Mouse (Mus musculus): ENCODE data around the gene Slc16a13. TPM values are rescaled to one million over a fixed set of nuclear protein-coding genes. Genes with fewer than 3 reads are reported as not detected.
"Not testable (repeated sequence)": the region's sequence is repeated elsewhere in the genome, so short reads cannot be mapped to it uniquely, and the experiment has no call there.

Slc16a13 gene
- polyA plus RNA-seq, 1 experiment from 2014 or later: 18.6 TPM

DNA sequence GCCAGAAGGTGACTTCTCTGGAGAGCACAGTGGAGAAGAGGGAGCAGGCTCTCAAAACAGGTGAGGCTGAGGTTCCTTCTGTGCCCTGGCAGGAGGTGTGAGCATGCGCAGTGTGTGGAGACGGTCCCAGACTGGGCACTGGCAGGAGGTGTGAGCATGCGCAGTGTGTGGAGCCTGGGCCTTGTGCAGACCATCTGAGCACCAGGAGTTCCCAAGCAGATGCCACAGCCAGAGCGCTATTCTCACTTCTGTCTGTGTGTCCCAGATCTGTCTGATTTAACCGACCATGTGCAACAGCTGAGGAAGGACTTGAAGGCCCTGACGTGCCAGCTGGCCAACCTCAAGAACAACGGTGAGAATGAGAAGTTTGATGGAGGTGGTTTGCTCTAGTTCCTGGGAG is 51.4 kb downstream of the Slc16a13 start:
- H3K4me3 ChIP-seq (ENCODE audit: low read length); H3K27me3 ChIP-seq (ENCODE audit: insufficient read depth, low read length); ATAC-seq (ENCODE audit: low FRiP score, low TSS enrichment); H3K9ac ChIP-seq (replicated peaks; ENCODE audit: low read length); H3K4me2 ChIP-seq (replicated peaks; ENCODE audit: low read depth, low read length); H3K9me3 ChIP-seq (ENCODE audit: low read length); H3K36me3 ChIP-seq (ENCODE audit: insufficient read depth, low read length); H3K27ac ChIP-seq (ENCODE audit: low read length): not testable (repeated sequence)
- WGBS: 91% methylated on average over 7 of the region's 7 CpGs
- peaks cover 10% of the 10 kb centered on the region; the same call in 1 of the 2 replicates for H3K4me1 ChIP-seq (ENCODE audit: insufficient read depth, low read length)

DNA sequence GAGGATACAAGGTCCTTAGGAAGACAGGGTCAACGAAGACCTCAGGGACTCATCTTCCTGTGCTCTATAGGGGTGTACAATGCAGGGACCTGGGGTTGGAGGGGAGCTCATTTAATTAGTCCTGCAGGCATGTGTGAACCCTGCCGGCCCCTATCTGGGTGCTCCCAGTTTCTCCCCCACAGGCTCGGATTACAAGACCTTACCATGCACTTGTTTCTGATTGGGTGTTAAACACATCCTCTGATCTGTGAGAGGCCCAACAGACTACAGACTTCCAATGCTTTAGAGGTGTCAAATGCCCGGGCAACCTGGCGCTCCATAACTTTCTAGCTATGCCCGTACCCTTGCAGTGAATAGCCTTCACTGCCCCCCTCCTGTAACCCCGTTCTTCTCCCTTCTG is 52.7 kb downstream of the Slc16a13 start:
- Histone ChIP-seq H3K9ac (replicated peaks; ENCODE audit: low read length) (no peak overlapping the region), H3K4me2 (replicated peaks; ENCODE audit: low read depth, low read length) (no peak overlapping the region; the same call in 1 of the 2 replicates), H3K36me3 (ENCODE audit: insufficient read depth, low read length) (no peaks in the 10 kb centered on the region), H3K4me1 (ENCODE audit: insufficient read depth, low read length) (peaks cover 10% of the 10 kb centered on the region; the same call in 1 of the 2 replicates), H3K9me3 (ENCODE audit: low read length) (no peaks in the 10 kb centered on the region), H3K27ac (ENCODE audit: low read length) (no peak overlapping the region), H3K4me3 (ENCODE audit: low read length) (no peak overlapping the region), H3K27me3 (ENCODE audit: insufficient read depth, low read length) (no peaks in the 10 kb centered on the region)
- 23% methylated on average over 7 of the region's 7 CpGs for WGBS
- peak; percentile 67; the same call in 1 of the 2 replicates for ATAC-seq (ENCODE audit: low FRiP score, low TSS enrichment)

MicroRNAs within 50 kb of the gene (microRNA counts, 519-probe panel; counts per million panel counts)
- microRNA mmu-miR-195: 104 counts per million, percentile 35 among the panel's probes with 10 or more counts
- microRNA mmu-miR-497: 2,224 counts per million, percentile 56 among the panel's probes with 10 or more counts

Small RNA genes within 50 kb of the gene (microRNA-seq; reads per million reads assigned to microRNA genes)
- gene Mir195a (660 reads per million, percentile 76 among the genes with 10 or more reads in this experiment), gene Mir497 (not detected), gene Mir497b (not detected)

Other genes with a start within 250 kb of the Slc16a13 start
- 35.7 and 35.8 TPM in 2 replicates for gene Ctdnep1, start 239.9 kb downstream of the Slc16a13 start, polyA plus RNA-seq (2015; fragmentation: Nextera tagmentation; extraction: Ambion mirVana)
- gene Elp5, start 238.5 kb downstream of the Slc16a13 start, polyA plus RNA-seq (2015; fragmentation: Nextera tagmentation; extraction: Ambion mirVana): 124 and 128 TPM in 2 replicates
- gene Gabarap, start 229.9 kb downstream of the Slc16a13 start, polyA plus RNA-seq (2015; fragmentation: Nextera tagmentation; extraction: Ambion mirVana): 437 and 481 TPM in 2 replicates
- 69.1 and 74.5 TPM in 2 replicates for gene Phf23, start 225.3 kb downstream of the Slc16a13 start, polyA plus RNA-seq (2015; fragmentation: Nextera tagmentation; extraction: Ambion mirVana)
- 39.1 and 40.7 TPM in 2 replicates for gene Dvl2, start 220.5 kb downstream of the Slc16a13 start, polyA plus RNA-seq (2015; fragmentation: Nextera tagmentation; extraction: Ambion mirVana)
- gene Acadvl, start 205.7 kb downstream of the Slc16a13 start, polyA plus RNA-seq (2015; fragmentation: Nextera tagmentation; extraction: Ambion mirVana): 107 and 114 TPM in 2 replicates
- 9.3 and 13.2 TPM in 2 replicates for gene Dlg4, start 204.1 kb downstream of the Slc16a13 start, polyA plus RNA-seq (2015; fragmentation: Nextera tagmentation; extraction: Ambion mirVana)
- gene Asgr1, start 167.0 kb downstream of the Slc16a13 start, polyA plus RNA-seq (2015; fragmentation: Nextera tagmentation; extraction: Ambion mirVana): 1.3 and 1.4 TPM in 2 replicates
- gene Asgr2, start 128.4 kb downstream of the Slc16a13 start, polyA plus RNA-seq (2015; fragmentation: Nextera tagmentation; extraction: Ambion mirVana): 0.17 and 0.19 TPM in 2 replicates
- 0.31 and 0.36 TPM in 2 replicates for gene Mgl2, start 90.7 kb downstream of the Slc16a13 start, polyA plus RNA-seq (2015; fragmentation: Nextera tagmentation; extraction: Ambion mirVana)
- 0.67 and 0.80 TPM in 2 replicates for gene Clec10a, start 64.9 kb downstream of the Slc16a13 start, polyA plus RNA-seq (2015; fragmentation: Nextera tagmentation; extraction: Ambion mirVana)
- gene Slc16a11, start 8.3 kb downstream of the Slc16a13 start, polyA plus RNA-seq (2015; fragmentation: Nextera tagmentation; extraction: Ambion mirVana): 5.2 and 5.5 TPM in 2 replicates
- gene Bcl6b, start 8.7 kb upstream of the Slc16a13 start, polyA plus RNA-seq (2015; fragmentation: Nextera tagmentation; extraction: Ambion mirVana): 27.4 and 31.3 TPM in 2 replicates
- 170 and 173 TPM in 2 replicates for gene 0610010K14Rik, start 16.9 kb upstream of the Slc16a13 start, polyA plus RNA-seq (2015; fragmentation: Nextera tagmentation; extraction: Ambion mirVana)
- 10.5 and 11.5 TPM in 2 replicates for gene Gm21988, start 18.8 kb upstream of the Slc16a13 start, polyA plus RNA-seq (2015; fragmentation: Nextera tagmentation; extraction: Ambion mirVana)
- gene Rnasek, start 18.8 kb upstream of the Slc16a13 start, polyA plus RNA-seq (2015; fragmentation: Nextera tagmentation; extraction: Ambion mirVana): 235 and 255 TPM in 2 replicates
- 6.5 and 6.9 TPM in 2 replicates for gene Alox12, start 34.3 kb upstream of the Slc16a13 start, polyA plus RNA-seq (2015; fragmentation: Nextera tagmentation; extraction: Ambion mirVana)
- gene Alox12e, start 101.6 kb upstream of the Slc16a13 start, polyA plus RNA-seq (2015; fragmentation: Nextera tagmentation; extraction: Ambion mirVana): 0.07 and 0.09 TPM in 2 replicates
- gene Alox15, start 131.0 kb upstream of the Slc16a13 start, polyA plus RNA-seq (2015; fragmentation: Nextera tagmentation; extraction: Ambion mirVana): 2.0 TPM in 2 replicates
- 40.3 and 41.9 TPM in 2 replicates for gene Pelp1, start 189.0 kb upstream of the Slc16a13 start, polyA plus RNA-seq (2015; fragmentation: Nextera tagmentation; extraction: Ambion mirVana)
- 15.3 and 19.0 TPM in 2 replicates for gene Arrb2, start 211.6 kb upstream of the Slc16a13 start, polyA plus RNA-seq (2015; fragmentation: Nextera tagmentation; extraction: Ambion mirVana)
- gene Med11, start 230.9 kb upstream of the Slc16a13 start, polyA plus RNA-seq (2015; fragmentation: Nextera tagmentation; extraction: Ambion mirVana): 43.9 and 46.3 TPM in 2 replicates
- 1.4 and 1.5 TPM in 2 replicates for gene Zmynd15, start 238.4 kb upstream of the Slc16a13 start, polyA plus RNA-seq (2015; fragmentation: Nextera tagmentation; extraction: Ambion mirVana)
- gene Cxcl16, start 238.9 kb upstream of the Slc16a13 start, polyA plus RNA-seq (2015; fragmentation: Nextera tagmentation; extraction: Ambion mirVana): 9.1 and 9.7 TPM in 2 replicates